Mouse (Mus musculus) frontal cortex, adult (tissue): ENCODE data around the gene Ghrl.
"Not testable (repeated sequence)": the region's sequence is repeated elsewhere in the genome, so short reads cannot be mapped to it uniquely, and the experiment has no call there.

ENCODE experiments used
- ATAC-seq: cut with Nextera tagmentation; 2 replicates; pipeline ENCODE4 v1.9.2; 2017; ENCODE audit warnings: mild to moderate bottlenecking, moderate library complexity, mixed read lengths; ENCODE audit not compliant: low TSS enrichment

Gene Ghrl

GRCm38 (mm10) chr6:113719878-113720277 is at the start of gene Ghrl:
TSS of gene Ghrl (minus strand) at chr6:113719880.
- ATAC-seq, result no peak

- peak; percentile 50 for ATAC-seq
Observed at GRCm38 (mm10) chr6:113768804-113769203, 49.1 kb upstream of the Ghrl start.

GRCm38 (mm10) chr6:113761644-113762043 is 42.0 kb upstream of the Ghrl start:
- ATAC-seq, result peak; percentile 44; the same call in 1 of the 2 replicates

GRCm38 (mm10) chr6:113749119-113749685 is 29.5 kb upstream of the Ghrl start:
- ATAC-seq, result no peak

- no peak for ATAC-seq
Observed at GRCm38 (mm10) chr6:113748351-113748750, 28.7 kb upstream of the Ghrl start.

GRCm38 (mm10) chr6:113747284-113747683 is 27.6 kb upstream of the Ghrl start:
- no peak for ATAC-seq

- ATAC-seq, result no peak
Observed at GRCm38 (mm10) chr6:113745117-113745516, 25.4 kb upstream of the Ghrl start.

GRCm38 (mm10) chr6:113743111-113743510 is 23.4 kb upstream of the Ghrl start:
- peak; percentile 48 for ATAC-seq

- ATAC-seq, result peak; percentile 33
Observed at GRCm38 (mm10) chr6:113742321-113742720, 22.6 kb upstream of the Ghrl start.

- no peak for ATAC-seq
Observed at GRCm38 (mm10) chr6:113741425-113741824, 21.7 kb upstream of the Ghrl start.

- peak; percentile 41 for ATAC-seq
Observed at GRCm38 (mm10) chr6:113740236-113741217, 20.8 kb upstream of the Ghrl start, which contains the start of gene Sec13. TSS of gene Sec13 (minus strand) at chr6:113740743.

- no peak for ATAC-seq
Observed at GRCm38 (mm10) chr6:113737318-113738046, 17.8 kb upstream of the Ghrl start.

GRCm38 (mm10) chr6:113731296-113731695 is 11.6 kb upstream of the Ghrl start:
- no peak for ATAC-seq

- ATAC-seq, result no peak
Observed at GRCm38 (mm10) chr6:113728181-113728580, 8.5 kb upstream of the Ghrl start.

- no peak for ATAC-seq
Observed at GRCm38 (mm10) chr6:113721061-113721460, 1.4 kb upstream of the Ghrl start.

GRCm38 (mm10) chr6:113717541-113717940 is 2.1 kb downstream of the Ghrl start:
- ATAC-seq, result no peak

GRCm38 (mm10) chr6:113714797-113715196 is 4.9 kb downstream of the Ghrl start:
- no peak for ATAC-seq

- ATAC-seq, result 0 out of 2 replicates have a peak, but pooled peaks have one; percentile 42
Observed at GRCm38 (mm10) chr6:113714276-113714675, 5.4 kb downstream of the Ghrl start.

- not testable (repeated sequence) for ATAC-seq
Observed at GRCm38 (mm10) chr6:113713389-113713788, 6.3 kb downstream of the Ghrl start.

GRCm38 (mm10) chr6:113712718-113713117 is 7.0 kb downstream of the Ghrl start:
- ATAC-seq, result no peak

GRCm38 (mm10) chr6:113697222-113698205 is 22.2 kb downstream of the Ghrl start:
- peak; percentile 48; the same call in 1 of the 2 replicates for ATAC-seq
